In genomic region chr5:98376058-98376798, GRCm38 (mm10) we compare ENCODE assay signal across 23 mouse cellular contexts. TPM values are rescaled to one million over a fixed set of nuclear protein-coding genes. Genes with fewer than 3 reads are reported as not detected.
DNase-seq lines count a peak whose midpoint lies in the region; ATAC-seq and TF ChIP-seq lines count a peak whose summit lies in the region.
"Had no signal": no experiment of that assay in that cellular context is flagged by ENCODE, and none has a peak within 500 bp of the region (broad histone marks: within the 10 kb centered on the region; RNA-seq: fewer than 3 reads in every experiment).

No protein-coding gene starts in this region.

- no peak overlapping the region for H3K9ac ChIP-seq in heart, embryonic 12.5 days
- no peak overlapping the region for H3K9ac ChIP-seq in neural tube, embryonic 11.5 days (ENCODE audit: low read length)
- no peak overlapping the region for H3K9ac ChIP-seq in neural tube, embryonic 15.5 days (replicated peaks)
- no peak overlapping the region for H3K9ac ChIP-seq in intestine, postnatal 0 days (ENCODE audit: low read depth, low read length)
- H3K9ac ChIP-seq: hindbrain, embryonic 12.5 days; limb, embryonic 15.5 days; liver, embryonic 14.5 days; lung, embryonic 14.5 days; midbrain, embryonic 12.5 days; neural tube, embryonic 13.5 days had no signal

- no peaks in the 10 kb centered on the region for H3K4me1 ChIP-seq in heart, embryonic 12.5 days (replicated peaks)
- H3K4me1 ChIP-seq in neural tube, embryonic 11.5 days (ENCODE audit: control insufficient read depth, insufficient read depth, low read length), result no peaks in the 10 kb centered on the region; the same call in 1 of the 2 replicates
- H3K4me1 ChIP-seq in neural tube, embryonic 15.5 days, result no peaks in the 10 kb centered on the region
- no peaks in the 10 kb centered on the region for H3K4me1 ChIP-seq in intestine, postnatal 0 days (replicated peaks; ENCODE audit: control insufficient read depth, insufficient read depth, low read length)
- no peaks in the 10 kb centered on the region for H3K4me1 ChIP-seq in embryonic facial prominence, embryonic 10.5 days
- H3K4me1 ChIP-seq: hindbrain, embryonic 12.5 days; limb, embryonic 15.5 days had no signal

- peak; percentile 22 for DNase-seq in heart, adult 11 months
- no peak for DNase-seq in neural tube, embryonic 11.5 days (ENCODE audit: low spot score)
- no peak for DNase-seq in embryonic facial prominence, embryonic 10.5 days (ENCODE audit: low spot score)
- DNase-seq in frontal cortex, postnatal 14 days (ENCODE audit: low spot score in 2 of 2), result no peak
- DNase-seq: adrenal gland, postnatal 36 days; cerebellum, adult 11 months; cerebellum, adult 9-11 months; gastrocnemius, postnatal 25 days; heart, adult 2 months; left cerebral cortex, postnatal 4 days; lung, embryonic 14.5 days; thymus, adult 2 months; thymus, postnatal 4 days had no signal

- no peaks in the 10 kb centered on the region for H3K27me3 ChIP-seq in heart, embryonic 12.5 days (replicated peaks)
- no peaks in the 10 kb centered on the region for H3K27me3 ChIP-seq in neural tube, embryonic 11.5 days (ENCODE audit: control insufficient read depth, insufficient read depth, low read length)
- H3K27me3 ChIP-seq in neural tube, embryonic 15.5 days (replicated peaks), result no peaks in the 10 kb centered on the region
- no peaks in the 10 kb centered on the region for H3K27me3 ChIP-seq in intestine, postnatal 0 days (replicated peaks; ENCODE audit: control insufficient read depth, insufficient read depth, low read length)
- no peaks in the 10 kb centered on the region for H3K27me3 ChIP-seq in embryonic facial prominence, embryonic 10.5 days (replicated peaks; ENCODE audit: low read depth, poor library complexity, severe bottlenecking)
- H3K27me3 ChIP-seq: hindbrain, embryonic 12.5 days; limb, embryonic 15.5 days; midbrain, embryonic 12.5 days; neural tube, embryonic 13.5 days had no signal

- 82% methylated on average over 8 of the region's 8 CpGs for WGBS in heart, embryonic 12.5 days
- WGBS in neural tube, embryonic 11.5 days, result 46% methylated on average over 8 of the region's 8 CpGs
- 35% methylated on average over 8 of the region's 8 CpGs for WGBS in neural tube, embryonic 15.5 days
- whole genome bisulfite sequencing in intestine, postnatal 0 days, result 42% methylated on average over 8 of the region's 8 CpGs
- 80% methylated on average over 8 of the region's 8 CpGs for WGBS in embryonic facial prominence, embryonic 10.5 days

- no peak for ATAC-seq in heart, embryonic 12.5 days (ENCODE audit: insufficient number of reproducible peaks, low FRiP score)
- peak; percentile 56 for ATAC-seq in neural tube, embryonic 11.5 days (ENCODE audit: insufficient read depth, low FRiP score, low TSS enrichment)
- no peak for ATAC-seq in neural tube, embryonic 15.5 days (ENCODE audit: low FRiP score)
- ATAC-seq in intestine, postnatal 0 days, result peak; percentile 97

- H3K4me2 ChIP-seq in heart, embryonic 12.5 days, result no peak overlapping the region
- no peak overlapping the region for H3K4me2 ChIP-seq in neural tube, embryonic 11.5 days (ENCODE audit: low read depth)
- no peak overlapping the region for H3K4me2 ChIP-seq in neural tube, embryonic 15.5 days
- no peak overlapping the region; the same call in 1 of the 2 replicates for H3K4me2 ChIP-seq in intestine, postnatal 0 days (replicated peaks; ENCODE audit: low read depth)
- H3K4me2 ChIP-seq: hindbrain, embryonic 12.5 days; limb, embryonic 15.5 days; lung, embryonic 14.5 days; midbrain, embryonic 12.5 days; neural tube, embryonic 13.5 days had no signal

- no peak overlapping the region for H3K27ac ChIP-seq in heart, embryonic 12.5 days (ENCODE audit: poor library complexity, severe bottlenecking)
- H3K27ac ChIP-seq in neural tube, embryonic 11.5 days (ENCODE audit: low read depth, low read length), result no peak overlapping the region
- H3K27ac ChIP-seq in neural tube, embryonic 15.5 days (replicated peaks), result no peak overlapping the region
- peak overlapping the region; percentile 11; the same call in 1 of the 2 replicates for H3K27ac ChIP-seq in intestine, postnatal 0 days (ENCODE audit: low read depth, low read length)
- H3K27ac ChIP-seq in embryonic facial prominence, embryonic 10.5 days (replicated peaks), result no peak overlapping the region
- H3K27ac ChIP-seq: forebrain, embryonic 10.5 days; heart, adult 2 months; hindbrain, embryonic 12.5 days; limb, embryonic 15.5 days; liver, embryonic 14.5 days; midbrain, embryonic 12.5 days; neural tube, embryonic 13.5 days; stomach, postnatal 0 days had no signal

- no peaks in the 10 kb centered on the region for H3K36me3 ChIP-seq in heart, embryonic 12.5 days
- H3K36me3 ChIP-seq in neural tube, embryonic 11.5 days (ENCODE audit: control insufficient read depth, insufficient read depth, low read length), result no peaks in the 10 kb centered on the region
- H3K36me3 ChIP-seq in neural tube, embryonic 15.5 days, result no peaks in the 10 kb centered on the region
- H3K36me3 ChIP-seq in intestine, postnatal 0 days (ENCODE audit: control insufficient read depth, insufficient read depth), result no peaks in the 10 kb centered on the region
- no peaks in the 10 kb centered on the region for H3K36me3 ChIP-seq in embryonic facial prominence, embryonic 10.5 days (replicated peaks)
- H3K36me3 ChIP-seq: forebrain, embryonic 10.5 days; hindbrain, embryonic 12.5 days; limb, embryonic 15.5 days; midbrain, embryonic 12.5 days; neural tube, embryonic 13.5 days had no signal

- no peak for TF ChIP-seq CTCF in intestine, postnatal 0 days (IDR thresholded peaks at IDR 0.05; ENCODE audit: low read depth)

- H3K9me3 ChIP-seq in heart, embryonic 12.5 days (replicated peaks), result no peaks in the 10 kb centered on the region
- no peaks in the 10 kb centered on the region for H3K9me3 ChIP-seq in neural tube, embryonic 11.5 days (ENCODE audit: control insufficient read depth, low read length)
- H3K9me3 ChIP-seq in neural tube, embryonic 15.5 days (replicated peaks), result no peaks in the 10 kb centered on the region
- no peaks in the 10 kb centered on the region for H3K9me3 ChIP-seq in intestine, postnatal 0 days (ENCODE audit: control insufficient read depth)
- no peaks in the 10 kb centered on the region for H3K9me3 ChIP-seq in embryonic facial prominence, embryonic 10.5 days
- H3K9me3 ChIP-seq: forebrain, embryonic 10.5 days; hindbrain, embryonic 12.5 days; limb, embryonic 15.5 days; neural tube, embryonic 13.5 days had no signal

- H3K4me3 ChIP-seq in heart, embryonic 12.5 days, result no peak overlapping the region
- no peak overlapping the region for H3K4me3 ChIP-seq in neural tube, embryonic 11.5 days (ENCODE audit: low read depth, low read length)
- no peak overlapping the region for H3K4me3 ChIP-seq in neural tube, embryonic 15.5 days (replicated peaks)
- H3K4me3 ChIP-seq in intestine, postnatal 0 days (ENCODE audit: low read depth, low read length), result no peak overlapping the region
- H3K4me3 ChIP-seq in embryonic facial prominence, embryonic 10.5 days, result no peak overlapping the region
- H3K4me3 ChIP-seq: forebrain, embryonic 10.5 days; heart, adult 2 months; hindbrain, embryonic 12.5 days; limb, embryonic 15.5 days; midbrain, embryonic 12.5 days; neural tube, embryonic 13.5 days had no signal

RNA-seq across cellular contexts. Expression of gene Cfap299, which starts 47.1 kb away (rescaled TPM):
- polyA plus RNA-seq in heart, embryonic 12.5 days (2016; fragmentation: Nextera tagmentation; extraction: Ambion mirVana), result 0.37 TPM in 1 of 2 replicates, not detected in the other
- 0.39 TPM in 1 of 2 replicates, not detected in the other for polyA plus RNA-seq in neural tube, embryonic 11.5 days (2014; fragmentation: Nextera tagmentation; extraction: Ambion mirVana)
- 0.83 and 1.9 TPM in 2 replicates for polyA plus RNA-seq in neural tube, embryonic 15.5 days (2015; fragmentation: Nextera tagmentation; extraction: Ambion mirVana)
- 0.27 TPM in 1 of 2 replicates, not detected in the other for polyA plus RNA-seq in intestine, postnatal 0 days (2015; fragmentation: Nextera tagmentation; extraction: Ambion mirVana)
- polyA plus RNA-seq in embryonic facial prominence, embryonic 10.5 days (2016; fragmentation: Nextera tagmentation; extraction: Ambion mirVana), result 0.26 and 0.30 TPM in 2 replicates
- polyA plus RNA-seq: heart, adult 2 months; liver, embryonic 14.5 days; thymus, adult 2 months had no signal

Comparison
In these comparisons a context has a peak if more than half of its experiments do, and no peak if none do; other contexts are left out.
1. ATAC-seq: peak in neural tube, embryonic 11.5 days (single experiment) and intestine, postnatal 0 days (single experiment); none in heart, embryonic 12.5 days (single experiment) and neural tube, embryonic 15.5 days (single experiment).